Mouse (Mus musculus): ENCODE data around the gene Thap11. TPM values are rescaled to one million over a fixed set of nuclear protein-coding genes. Genes with fewer than 3 reads are reported as not detected.
A peak's percentile ranks its signal among the peaks of the same experiment; 100 is the strongest.

Gene Thap11
- polyA plus RNA-seq, 1 experiment from 2014 or later = 51.7 TPM

DNA sequence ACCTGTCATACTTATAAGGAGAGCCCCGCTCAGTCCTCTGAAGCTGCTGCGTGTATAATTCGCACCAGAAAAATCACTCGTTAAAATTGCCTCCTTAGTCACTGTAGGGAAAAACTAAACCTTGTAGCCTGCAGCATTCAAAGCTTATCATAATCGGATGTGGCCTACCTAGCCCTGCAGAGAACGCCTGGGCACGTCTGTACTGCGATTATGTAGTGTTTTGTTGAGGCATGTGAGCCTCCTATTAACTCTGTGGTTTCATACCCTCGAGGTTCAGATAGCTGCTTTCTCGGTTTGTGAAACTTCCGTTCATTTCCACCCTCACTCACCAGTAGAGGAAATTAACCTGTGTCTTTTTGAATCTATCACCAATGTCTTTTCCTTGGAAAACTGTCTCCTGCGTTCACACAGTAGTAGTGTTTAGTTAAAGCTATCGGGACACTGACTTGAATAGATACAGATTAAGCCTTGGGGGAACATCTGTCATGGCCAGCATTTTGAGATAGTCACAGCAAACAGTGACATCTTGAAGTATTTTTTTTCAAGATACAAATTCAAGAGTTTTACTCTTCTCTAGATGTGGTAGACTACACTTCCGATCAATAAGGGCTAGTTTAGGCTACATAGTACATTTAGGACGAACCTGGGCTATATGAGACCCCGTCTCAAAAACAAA is 46.1 kb downstream of the Thap11 start:
- Histone ChIP-seq H3K4me3 (ENCODE audit: low read depth, low read length) (peak overlapping the region; percentile 93), H3K27me3 (replicated peaks; ENCODE audit: control insufficient read depth, insufficient read depth, low read length) (no peaks in the 10 kb centered on the region), H3K36me3 (ENCODE audit: control insufficient read depth, insufficient read depth, low read length) (no peaks in the 10 kb centered on the region), H3K9me3 (replicated peaks; ENCODE audit: control insufficient read depth, low read length) (no peaks in the 10 kb centered on the region), H3K4me2 (ENCODE audit: low read length) (peak overlapping the region; percentile 62), H3K4me1 (ENCODE audit: control insufficient read depth, insufficient read depth, low read length) (peaks cover 5% of the 10 kb centered on the region; the same call in 1 of the 2 replicates), H3K9ac (ENCODE audit: low read length) (peak overlapping the region; percentile 98), H3K27ac (ENCODE audit: low read depth, low read length) (peak overlapping the region; percentile 82; the same call in 1 of the 2 replicates)
- DNase-seq (ENCODE audit: low spot score) (no peak), ATAC-seq (no peak)
- 39% methylated on average over 16 of the region's 16 CpGs for WGBS

Other genes starting within 250 kb of the Thap11 start
- gene Ripor1, start 249.9 kb upstream of the Thap11 start, polyA plus RNA-seq (2014; fragmentation: Nextera tagmentation; extraction: Ambion mirVana) = 14.9 and 21.7 TPM in 2 replicates
- gene Ctcf, start 218.6 kb upstream of the Thap11 start, polyA plus RNA-seq (2014; fragmentation: Nextera tagmentation; extraction: Ambion mirVana) = 100 and 108 TPM in 2 replicates
- gene Agrp, start 217.7 kb upstream of the Thap11 start, polyA plus RNA-seq (2014; fragmentation: Nextera tagmentation; extraction: Ambion mirVana) = 0.72 and 1.8 TPM in 2 replicates
- 6.0 and 8.4 TPM in 2 replicates for gene Carmil2, start 168.9 kb upstream of the Thap11 start, polyA plus RNA-seq (2014; fragmentation: Nextera tagmentation; extraction: Ambion mirVana)
- 79.7 and 89.5 TPM in 2 replicates for gene Acd, start 154.0 kb upstream of the Thap11 start, polyA plus RNA-seq (2014; fragmentation: Nextera tagmentation; extraction: Ambion mirVana)
- 48.1 and 54.6 TPM in 2 replicates for gene Pard6a, start 154.0 kb upstream of the Thap11 start, polyA plus RNA-seq (2014; fragmentation: Nextera tagmentation; extraction: Ambion mirVana)
- 0.20 and 0.34 TPM in 2 replicates for gene 4933405L10Rik, start 147.5 kb upstream of the Thap11 start, polyA plus RNA-seq (2014; fragmentation: Nextera tagmentation; extraction: Ambion mirVana)
- 18.9 and 19.0 TPM in 2 replicates for gene Enkd1, start 146.9 kb upstream of the Thap11 start, polyA plus RNA-seq (2014; fragmentation: Nextera tagmentation; extraction: Ambion mirVana)
- gene Gfod2, start 96.5 kb upstream of the Thap11 start, polyA plus RNA-seq (2014; fragmentation: Nextera tagmentation; extraction: Ambion mirVana) = 62.9 and 70.6 TPM in 2 replicates
- 8.1 and 10.4 TPM in 2 replicates for gene Ranbp10, start 27.8 kb upstream of the Thap11 start, polyA plus RNA-seq (2014; fragmentation: Nextera tagmentation; extraction: Ambion mirVana)
- 0.83 TPM in 2 replicates for gene Tsnaxip1, start 27.4 kb upstream of the Thap11 start, polyA plus RNA-seq (2014; fragmentation: Nextera tagmentation; extraction: Ambion mirVana)
- gene Cenpt, start 1.9 kb upstream of the Thap11 start, polyA plus RNA-seq (2014; fragmentation: Nextera tagmentation; extraction: Ambion mirVana) = 50.7 and 51.8 TPM in 2 replicates
- 224 and 283 TPM in 2 replicates for gene Nutf2, start 5.4 kb downstream of the Thap11 start, polyA plus RNA-seq (2014; fragmentation: Nextera tagmentation; extraction: Ambion mirVana)
- gene Edc4, start 25.7 kb downstream of the Thap11 start, polyA plus RNA-seq (2014; fragmentation: Nextera tagmentation; extraction: Ambion mirVana) = 27.9 and 39.4 TPM in 2 replicates
- gene Nrn1l, start 38.4 kb downstream of the Thap11 start, polyA plus RNA-seq (2014; fragmentation: Nextera tagmentation; extraction: Ambion mirVana) = 0.42 and 0.66 TPM in 2 replicates
- 8.2 and 8.5 TPM in 2 replicates for gene Pskh1, start 45.3 kb downstream of the Thap11 start, polyA plus RNA-seq (2014; fragmentation: Nextera tagmentation; extraction: Ambion mirVana)
- gene Ctrl, start 78.7 kb downstream of the Thap11 start, polyA plus RNA-seq (2014; fragmentation: Nextera tagmentation; extraction: Ambion mirVana) = 1.9 and 2.5 TPM in 2 replicates
- 48.2 and 57.8 TPM in 2 replicates for gene Psmb10, start 83.3 kb downstream of the Thap11 start, polyA plus RNA-seq (2014; fragmentation: Nextera tagmentation; extraction: Ambion mirVana)
- 0.17 and 0.48 TPM in 2 replicates for gene Lcat, start 88.2 kb downstream of the Thap11 start, polyA plus RNA-seq (2014; fragmentation: Nextera tagmentation; extraction: Ambion mirVana)
- 5.1 and 9.4 TPM in 2 replicates for gene Slc12a4, start 111.0 kb downstream of the Thap11 start, polyA plus RNA-seq (2014; fragmentation: Nextera tagmentation; extraction: Ambion mirVana)
- gene Dpep3, start 124.3 kb downstream of the Thap11 start, polyA plus RNA-seq (2014; fragmentation: Nextera tagmentation; extraction: Ambion mirVana) = not detected in 2 replicates
- 18.4 and 20.3 TPM in 2 replicates for gene Dus2, start 136.2 kb downstream of the Thap11 start, polyA plus RNA-seq (2014; fragmentation: Nextera tagmentation; extraction: Ambion mirVana)
- not detected in 2 replicates for gene Dpep2nb, start 150.8 kb downstream of the Thap11 start, polyA plus RNA-seq (2014; fragmentation: Nextera tagmentation; extraction: Ambion mirVana)
- gene Ddx28, start 156.8 kb downstream of the Thap11 start, polyA plus RNA-seq (2014; fragmentation: Nextera tagmentation; extraction: Ambion mirVana) = 21.6 and 22.2 TPM in 2 replicates
- gene Nfatc3, start 203.7 kb downstream of the Thap11 start, polyA plus RNA-seq (2014; fragmentation: Nextera tagmentation; extraction: Ambion mirVana) = 2.6 and 2.7 TPM in 2 replicates

Measured in forebrain, embryonic 14.5 days (tissue).